Mouse (Mus musculus): ENCODE results near the gene Atp5h.

- TF ChIP-seq POLR2A (IDR thresholded peaks at IDR 0.05; ENCODE audit: control insufficient read depth, low read depth, low read length) (no peak), CTCF (IDR thresholded peaks at IDR 0.05; ENCODE audit: control insufficient read depth, insufficient read depth, insufficient replicate concordance, low read depth, low read length) (no peak)
Measured at GRCm38 (mm10) chr11:115421328-115421727, 1.6 kb upstream of the Atp5h start.
